Mouse (Mus musculus) CD4-positive helper T cell, adult 2 months (primary cell): ENCODE data around the gene Zbtb46.

Experiments used
- DNase-seq: peaks from one replicate; pipeline ENCODE4 v3.0.0-alpha.2; 2012; ENCODE audit warnings: low read depth, missing footprints, low spot score

Gene Zbtb46

GRCm38 (mm10) chr2:181403722-181404121 lies 55.5 kb downstream of the Zbtb46 start:
- no peak for DNase-seq

GRCm38 (mm10) chr2:181401497-181401896 lies 57.7 kb downstream of the Zbtb46 start:
- no peak for DNase-seq

- DNase-seq = no peak
Observed at GRCm38 (mm10) chr2:181397207-181397761, 61.9 kb downstream of the Zbtb46 start.

- no peak for DNase-seq
Observed at GRCm38 (mm10) chr2:181394086-181394485, 65.1 kb downstream of the Zbtb46 start.

- DNase-seq = peak; percentile 78
Observed at GRCm38 (mm10) chr2:181392600-181393213, 66.5 kb downstream of the Zbtb46 start.

GRCm38 (mm10) chr2:181391541-181391940 lies 67.7 kb downstream of the Zbtb46 start:
- no peak for DNase-seq

DNA sequence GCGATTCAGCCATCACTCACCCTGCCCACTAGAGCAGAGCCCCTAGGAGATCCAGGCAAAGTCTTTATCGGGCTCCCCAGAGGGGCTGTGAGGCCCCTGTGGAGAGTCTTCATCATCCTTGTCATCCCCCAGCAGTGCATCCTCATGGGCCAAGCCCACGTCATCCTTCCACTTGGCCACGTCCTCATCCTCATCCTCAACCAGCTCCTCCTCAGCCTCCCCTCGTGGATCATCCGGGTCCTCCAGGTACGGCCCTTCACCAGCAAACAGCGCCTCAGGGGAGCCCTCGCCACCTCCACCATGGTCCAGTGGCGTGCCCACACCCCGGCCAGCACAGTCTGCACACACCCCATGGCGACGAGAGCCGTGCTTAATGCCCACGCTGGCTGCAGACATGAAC lies 68.2 kb downstream of the Zbtb46 start:
- no peak for DNase-seq

DNA sequence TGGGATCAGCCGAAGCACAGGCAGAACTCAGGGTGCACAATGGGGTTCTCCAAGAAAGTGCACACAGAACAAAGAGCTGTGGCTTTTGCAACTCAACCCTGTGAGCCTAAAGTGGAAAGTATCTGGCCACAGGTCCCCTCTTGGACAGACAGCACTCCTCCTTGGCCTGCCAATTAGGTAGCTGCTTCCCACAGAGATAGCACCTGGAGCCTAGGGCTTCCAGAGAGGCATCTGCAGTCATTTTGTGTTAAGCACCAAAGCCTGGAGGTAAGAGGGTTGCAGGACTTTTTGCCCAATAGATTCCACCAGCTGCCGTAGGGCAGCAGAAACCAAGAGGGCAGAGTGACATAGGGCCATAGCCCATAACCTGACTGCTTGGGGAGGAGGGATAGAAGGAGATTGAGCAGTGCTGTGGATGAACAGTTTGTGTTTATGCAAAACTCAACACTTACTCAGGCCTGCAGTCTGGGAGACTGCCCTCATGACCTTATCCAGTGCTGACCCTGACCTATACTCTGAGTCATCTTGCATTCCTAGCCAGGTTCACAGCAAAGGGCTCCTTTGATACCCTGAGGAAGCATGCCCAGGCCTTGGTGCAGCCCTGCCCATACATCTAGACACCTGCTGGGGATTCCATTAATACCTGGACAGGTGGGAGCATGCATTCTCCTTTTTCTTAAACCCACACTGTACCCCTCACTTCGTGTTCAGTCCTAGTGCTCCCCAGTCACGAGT lies 68.9 kb downstream of the Zbtb46 start:
- DNase-seq = no peak

GRCm38 (mm10) chr2:181386663-181387210 lies 72.5 kb downstream of the Zbtb46 start:
- DNase-seq = no peak

- DNase-seq = no peak
Observed at GRCm38 (mm10) chr2:181385885-181386284, 73.3 kb downstream of the Zbtb46 start.

DNA sequence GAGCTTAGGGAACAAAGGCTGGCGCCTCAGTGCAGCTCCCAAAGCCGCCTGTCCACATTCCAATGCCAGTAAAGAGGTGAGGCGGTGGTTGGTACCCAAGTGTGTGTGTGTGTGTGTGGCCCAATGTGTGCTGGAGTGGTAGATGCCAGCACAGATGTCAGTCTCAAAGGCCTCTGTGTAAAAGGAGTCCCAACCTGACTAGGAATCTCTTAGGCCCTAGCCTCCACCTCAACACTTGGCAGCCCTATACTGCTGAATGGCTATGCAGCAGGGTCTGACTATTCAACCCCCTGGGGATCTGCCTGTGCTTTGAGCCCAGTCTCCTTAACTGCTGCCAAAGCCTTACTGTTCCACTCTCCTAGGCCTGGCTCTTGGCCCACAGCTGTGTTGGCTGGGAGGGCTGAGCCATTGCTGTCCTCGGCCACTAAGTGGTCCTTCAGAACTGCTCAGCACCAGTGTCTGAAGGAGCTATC lies 74.3 kb downstream of the Zbtb46 start:
- DNase-seq = no peak

- no peak for DNase-seq
Observed at GRCm38 (mm10) chr2:181384463-181384862, 74.8 kb downstream of the Zbtb46 start.

- peak; percentile 67 for DNase-seq
Observed at GRCm38 (mm10) chr2:181381631-181382306, 77.5 kb downstream of the Zbtb46 start.

DNA sequence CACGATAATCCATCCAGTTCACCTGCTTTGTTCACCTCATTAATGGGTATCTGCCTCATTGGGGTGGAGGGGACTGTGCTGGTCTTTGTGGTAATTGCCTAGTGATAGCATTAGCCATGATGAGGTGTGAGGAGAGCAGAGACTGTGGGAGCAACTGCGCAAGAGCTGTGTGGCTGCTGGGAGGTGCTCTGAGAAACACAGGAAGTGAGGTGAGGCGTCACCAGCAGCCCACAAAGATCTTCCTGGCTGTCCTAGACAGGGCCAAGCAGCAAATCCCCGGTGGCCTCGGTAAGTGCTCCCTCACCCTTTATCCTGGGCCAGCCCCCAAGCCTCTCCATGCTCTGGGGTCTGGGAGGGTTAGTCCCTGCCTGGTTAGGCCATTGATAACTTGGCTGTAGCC lies 78.1 kb downstream of the Zbtb46 start:
- peak; percentile 85 for DNase-seq

- DNase-seq = no peak
Observed at GRCm38 (mm10) chr2:181380251-181380650, 79.0 kb downstream of the Zbtb46 start.

DNA sequence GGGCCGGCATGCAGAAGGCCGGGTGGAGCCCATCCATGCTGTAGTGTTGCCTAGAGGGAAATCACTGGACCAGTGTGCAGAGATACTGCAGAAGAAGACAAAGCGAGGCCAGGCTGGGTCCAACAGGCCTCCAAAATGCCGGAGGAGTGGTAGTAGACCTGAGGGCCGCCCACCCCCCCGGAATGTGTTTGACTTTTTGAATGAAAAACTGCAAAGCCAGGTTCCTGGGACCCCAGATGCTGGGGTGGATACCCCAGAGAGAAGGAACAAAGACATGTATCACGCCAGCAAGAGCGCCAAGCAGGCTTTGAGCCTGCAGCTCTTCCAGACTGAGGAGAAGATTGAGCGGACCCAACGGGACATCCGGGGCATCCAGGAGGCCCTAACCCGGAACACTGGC lies 79.4 kb downstream of the Zbtb46 start, which contains the start of gene Lime1:
Lime1 (plus strand) TSS at position 301 of the 400 bp plus-strand sequence.
- no peak for DNase-seq

GRCm38 (mm10) chr2:181378701-181379100 lies 80.5 kb downstream of the Zbtb46 start:
- DNase-seq = no peak

DNA sequence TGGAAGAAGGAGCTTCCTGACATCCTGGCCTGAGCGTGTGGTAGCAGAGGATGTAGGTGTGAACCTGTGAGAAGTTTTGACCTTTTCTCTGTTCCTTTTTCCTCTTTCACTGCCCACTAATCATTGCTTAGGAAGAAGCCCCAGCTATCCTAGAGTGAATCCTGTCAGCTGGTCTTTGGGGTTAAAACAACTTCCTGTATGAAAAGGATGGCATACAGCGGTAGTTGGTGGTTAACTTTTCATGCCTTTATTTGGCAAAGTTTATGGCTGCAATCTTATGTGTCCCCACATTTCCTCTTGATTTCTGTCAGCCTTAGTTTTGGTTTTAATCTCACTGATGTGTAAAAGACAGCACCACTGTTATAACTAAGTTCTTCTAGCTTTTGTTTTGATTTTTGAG lies 82.0 kb downstream of the Zbtb46 start:
- DNase-seq = peak; percentile 70

DNA sequence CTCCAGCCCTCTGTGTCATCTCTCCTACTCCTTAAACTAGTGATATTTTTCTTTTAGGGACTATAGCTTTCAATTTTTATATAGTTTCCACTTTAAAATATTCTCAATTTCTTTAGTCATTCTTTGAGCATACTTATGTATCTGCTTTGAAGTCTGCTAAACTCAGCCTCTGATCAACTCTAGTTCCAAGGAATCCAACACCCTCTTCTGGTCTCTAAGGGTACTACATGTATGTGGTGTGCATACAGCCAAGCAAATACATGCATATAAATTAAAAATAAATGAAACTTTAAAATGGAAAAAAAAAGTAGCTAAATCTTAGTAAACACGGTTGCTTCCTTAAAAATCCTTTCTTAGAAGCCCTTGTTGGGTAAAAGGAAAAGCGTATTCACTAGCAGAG lies 83.4 kb downstream of the Zbtb46 start:
- peak; percentile 77 for DNase-seq

DNA sequence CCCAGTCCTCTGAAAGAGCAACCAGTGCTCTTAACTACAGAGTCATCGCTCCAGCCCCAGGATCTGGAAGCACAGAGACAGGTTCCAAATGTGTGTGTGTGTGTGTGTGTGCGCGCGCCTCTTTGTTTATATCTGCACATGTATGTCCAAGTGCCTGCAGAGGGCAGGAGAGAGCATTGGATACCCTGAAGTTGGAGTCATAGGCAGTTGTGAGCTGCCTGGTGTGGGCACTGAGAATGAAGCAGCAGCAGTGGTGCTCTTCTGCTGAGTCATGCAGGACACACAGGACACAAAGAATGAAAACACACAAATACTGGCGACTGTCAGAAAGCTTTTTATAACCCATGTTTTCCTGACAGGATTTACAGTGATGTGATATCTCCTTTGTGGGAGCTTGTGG lies 89.2 kb downstream of the Zbtb46 start:
- DNase-seq = no peak

DNA sequence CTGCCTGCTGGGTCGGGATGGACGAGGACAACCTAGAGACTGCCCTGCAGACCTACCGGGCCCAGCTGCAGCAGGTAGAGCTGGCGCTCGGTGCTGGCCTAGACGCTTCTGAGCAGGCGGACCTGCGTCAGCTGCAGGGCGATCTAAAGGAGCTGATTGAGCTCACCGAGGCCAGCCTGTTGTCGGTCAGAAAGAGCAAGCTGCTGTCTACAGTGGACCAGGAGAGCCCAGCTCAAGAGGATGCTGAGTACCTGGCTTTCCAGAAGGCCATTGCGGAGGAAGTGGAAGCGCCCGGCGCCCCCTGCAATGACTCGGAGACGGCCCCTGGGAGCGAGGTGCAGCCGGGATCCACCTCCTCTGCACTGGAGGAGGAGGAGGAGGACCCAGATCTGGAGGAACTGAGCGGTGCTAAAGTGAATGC lies 93.6 kb downstream of the Zbtb46 start:
- DNase-seq = no peak
